Mouse (Mus musculus): ENCODE data around the gene Ccl11. TPM values are rescaled to one million over a fixed set of nuclear protein-coding genes. Genes with fewer than 3 reads are reported as not detected.

Ccl11 gene
- polyA plus RNA-seq, 1 experiment from 2014 or later: 85.0 TPM

DNA sequence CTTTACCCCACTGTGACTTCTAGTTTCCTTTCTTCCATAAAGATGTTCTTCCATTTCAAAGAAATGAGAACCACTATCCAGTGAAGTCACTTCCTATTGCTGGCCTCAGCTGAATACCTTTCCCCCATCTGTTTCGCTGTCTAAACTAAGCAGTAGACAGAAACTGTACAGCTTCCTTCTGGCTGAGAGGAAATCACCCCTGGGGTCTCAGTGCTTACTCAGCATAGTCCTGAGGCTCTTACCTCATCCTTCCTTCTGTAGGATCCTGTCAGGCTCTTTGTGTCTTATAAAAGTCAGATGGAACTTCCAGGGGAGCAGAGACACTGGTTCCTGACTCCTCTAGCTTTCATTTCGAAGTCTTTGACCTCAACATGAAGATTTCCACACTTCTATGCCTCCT is 43.9 kb downstream of the Ccl11 start, which contains the start of gene Ccl12:
TSS of gene Ccl12 (plus strand) at position 317 of the 400 bp plus-strand sequence.
- WGBS: 66% methylated on average over 2 of the region's 2 CpGs
- Histone ChIP-seq H3K9ac (ENCODE audit: low read length) (no peak within 1 kb of the TSS), H3K4me2 (ENCODE audit: low read depth, low read length) (no peak within 1 kb of the TSS), H3K9me3 (ENCODE audit: control insufficient read depth, low read length) (no peaks in the 10 kb centered on the region), H3K36me3 (ENCODE audit: control insufficient read depth, insufficient read depth, low read length) (no peaks in the 10 kb centered on the region), H3K4me1 (replicated peaks; ENCODE audit: control insufficient read depth, insufficient read depth, low read length) (peaks cover 6% of the 10 kb centered on the region; the same call in 1 of the 2 replicates), H3K4me3 (ENCODE audit: low read length) (no peak within 1 kb of the TSS), H3K27ac (ENCODE audit: low read length) (peak within 1 kb of the TSS; percentile 76; the same call in 1 of the 2 replicates), H3K27me3 (ENCODE audit: control insufficient read depth, insufficient read depth, low read depth, low read length) (no peaks in the 10 kb centered on the region)
- no peak for ATAC-seq (ENCODE audit: low read depth)

DNA sequence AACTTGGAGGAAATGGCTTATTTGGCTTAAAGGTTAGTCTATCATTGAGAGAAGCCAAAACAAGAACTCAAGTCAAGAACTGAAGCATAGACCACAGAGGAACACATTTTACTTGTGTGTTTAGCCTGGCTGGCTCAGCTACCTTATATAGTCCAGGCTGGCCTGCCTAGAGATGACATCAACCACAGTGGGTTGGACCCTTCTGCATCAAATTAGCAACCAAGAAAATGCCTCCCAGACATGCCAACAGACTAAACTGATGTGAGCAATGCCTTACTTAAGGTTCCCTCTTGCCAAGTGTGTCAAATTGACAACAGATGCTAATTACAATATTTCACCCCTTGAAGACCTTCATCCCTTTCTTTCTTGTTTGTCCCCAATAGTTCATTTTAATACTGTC is 52.0 kb downstream of the Ccl11 start:
- Histone ChIP-seq H3K27me3 (ENCODE audit: control insufficient read depth, insufficient read depth, low read depth, low read length) (no peaks in the 10 kb centered on the region), H3K4me3 (ENCODE audit: low read length) (no peak overlapping the region), H3K9ac (ENCODE audit: low read length) (no peak overlapping the region), H3K4me1 (replicated peaks; ENCODE audit: control insufficient read depth, insufficient read depth, low read length) (no peaks in the 10 kb centered on the region), H3K36me3 (ENCODE audit: control insufficient read depth, insufficient read depth, low read length) (no peaks in the 10 kb centered on the region), H3K27ac (ENCODE audit: low read length) (no peak overlapping the region), H3K4me2 (ENCODE audit: low read depth, low read length) (no peak overlapping the region), H3K9me3 (ENCODE audit: control insufficient read depth, low read length) (no peaks in the 10 kb centered on the region)
- no peak for ATAC-seq (ENCODE audit: low read depth)

DNA sequence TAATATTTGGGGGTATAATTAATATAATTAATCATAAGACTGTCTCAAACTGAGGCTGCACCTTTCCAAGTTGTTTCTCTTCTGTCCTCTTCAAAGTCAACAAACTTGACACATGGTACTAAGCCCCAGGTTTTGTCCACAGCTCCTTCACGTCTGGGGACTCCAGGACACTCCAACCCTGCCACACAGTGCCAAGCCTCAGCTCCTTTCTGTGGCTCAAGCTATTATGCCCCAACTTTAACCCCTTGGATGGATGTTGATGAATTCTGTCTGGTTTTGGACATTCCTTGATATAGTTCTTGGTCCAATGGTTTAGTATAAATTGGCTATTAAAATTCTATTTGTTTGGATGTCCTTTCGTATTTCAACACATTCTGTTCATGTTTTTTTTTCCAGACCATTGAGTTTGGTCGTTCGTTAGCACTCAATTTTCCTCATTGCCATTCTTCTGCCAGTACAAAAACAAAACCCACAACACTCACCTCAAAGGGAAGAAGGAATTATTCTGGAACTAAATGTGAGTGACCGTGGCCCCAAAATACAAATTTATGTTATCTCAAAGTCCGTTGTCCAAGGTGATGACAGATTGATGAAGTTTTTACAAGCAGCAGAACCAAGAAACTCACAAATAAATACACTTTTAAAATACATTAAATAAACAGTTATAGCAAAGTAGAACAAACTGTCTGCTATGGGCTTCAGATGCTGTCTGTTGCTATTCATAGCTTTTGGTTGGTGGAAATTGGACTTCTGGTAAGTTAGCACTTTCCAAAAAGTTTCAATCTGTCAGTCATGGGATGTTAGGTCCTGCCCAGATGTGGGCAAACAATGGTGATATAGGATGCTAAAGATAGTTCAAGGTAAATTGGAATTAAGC is 53.0 kb downstream of the Ccl11 start:
- no peak overlapping the region for H3K4me3 ChIP-seq (ENCODE audit: low read length)

More for the DNA sequence above, 53.0 kb downstream of the Ccl11 start:
- Histone ChIP-seq H3K27ac (ENCODE audit: low read length) (peak overlapping the region; percentile 66; the same call in 1 of the 2 replicates), H3K4me2 (ENCODE audit: low read depth, low read length) (no peak overlapping the region), H3K9ac (ENCODE audit: low read length) (no peak overlapping the region), H3K36me3 (ENCODE audit: control insufficient read depth, insufficient read depth, low read length) (no peaks in the 10 kb centered on the region), H3K27me3 (ENCODE audit: control insufficient read depth, insufficient read depth, low read depth, low read length) (no peaks in the 10 kb centered on the region), H3K9me3 (ENCODE audit: control insufficient read depth, low read length) (no peaks in the 10 kb centered on the region), H3K4me1 (replicated peaks; ENCODE audit: control insufficient read depth, insufficient read depth, low read length) (no peaks in the 10 kb centered on the region)
- ATAC-seq (ENCODE audit: low read depth): peak; percentile 87
- 31% methylated on average over 6 of the region's 6 CpGs for WGBS

Other genes with a start within 250 kb of the Ccl11 start
- gene 5530401A14Rik, start 197.2 kb upstream of the Ccl11 start, polyA plus RNA-seq (2015; fragmentation: Nextera tagmentation; extraction: Ambion mirVana): not detected in 2 replicates
- gene Asic2, start 89.4 kb upstream of the Ccl11 start, polyA plus RNA-seq (2015; fragmentation: Nextera tagmentation; extraction: Ambion mirVana): 0.31 TPM in 2 replicates
- gene Ccl2, start 22.3 kb upstream of the Ccl11 start, polyA plus RNA-seq (2015; fragmentation: Nextera tagmentation; extraction: Ambion mirVana): 20.7 and 21.9 TPM in 2 replicates
- gene Gm17268, start 19.3 kb upstream of the Ccl11 start, polyA plus RNA-seq (2015; fragmentation: Nextera tagmentation; extraction: Ambion mirVana): not detected in 2 replicates
- 12.1 and 13.6 TPM in 2 replicates for gene Ccl7, start 12.1 kb upstream of the Ccl11 start, polyA plus RNA-seq (2015; fragmentation: Nextera tagmentation; extraction: Ambion mirVana)
- gene Ccl12, start 44.0 kb downstream of the Ccl11 start, polyA plus RNA-seq (2015; fragmentation: Nextera tagmentation; extraction: Ambion mirVana): 6.4 and 7.1 TPM in 2 replicates
- not detected in 2 replicates for gene Ccl8, start 57.4 kb downstream of the Ccl11 start, polyA plus RNA-seq (2015; fragmentation: Nextera tagmentation; extraction: Ambion mirVana)
- gene Ccl1, start 247.9 kb downstream of the Ccl11 start, polyA plus RNA-seq (2015; fragmentation: Nextera tagmentation; extraction: Ambion mirVana): not detected in 2 replicates